Mouse (Mus musculus) limb, embryonic 14.5 days (tissue): ENCODE measurements around the gene Pacrg. TPM values are rescaled to one million over a fixed set of nuclear protein-coding genes. Genes with fewer than 3 reads are reported as not detected.

ENCODE experiments used
- ATAC-seq: fragments of 200-750 bp; cut with Nextera tagmentation; 2 replicates; pipeline ENCODE4 v1.8.0; 2017; ENCODE audit warnings: low read depth, moderate number of reproducible peaks, moderate TSS enrichment; ENCODE audit not compliant: low FRiP score
- DNase-seq: peaks from one replicate; pipeline ENCODE4 v3.0.0-alpha.2; 2015; ENCODE audit warnings: low spot score
- H3K27ac ChIP-seq: fragments of 300-500 bp; sonication (generic); replicated peaks from 2 replicates; pipeline ENCODE4 v1.5.1; 2014; ENCODE audit warnings: low read depth, mild to moderate bottlenecking, low read length, moderate library complexity, mixed read lengths
- H3K27me3 ChIP-seq: fragments of 300-500 bp; sonication (generic); 2 replicates; pipeline ENCODE4 v1.6.1; 2014; ENCODE audit warnings: low read length, mixed read lengths; ENCODE audit not compliant: control insufficient read depth, insufficient read depth
- H3K36me3 ChIP-seq: fragments of 300-500 bp; sonication (generic); 2 replicates; pipeline ENCODE4 v1.6.1; 2014; ENCODE audit warnings: mild to moderate bottlenecking, low read length, moderate library complexity, mixed read lengths; ENCODE audit not compliant: control insufficient read depth, insufficient read depth
- H3K4me1 ChIP-seq: fragments of 300-500 bp; sonication (generic); 2 replicates; pipeline ENCODE4 v1.6.1; 2014; ENCODE audit warnings: antibody characterized with exemption, low read length, mixed read lengths; ENCODE audit not compliant: control insufficient read depth, insufficient read depth
- H3K4me2 ChIP-seq: fragments of 300-500 bp; sonication (generic); replicated peaks from 2 replicates; pipeline ENCODE4 v1.6.1; 2014; ENCODE audit warnings: low read depth, mild to moderate bottlenecking, low read length, moderate library complexity; ENCODE audit not compliant: severe bottlenecking
- H3K4me3 ChIP-seq: fragments of 300-500 bp; sonication (generic); replicated peaks from 2 replicates; pipeline ENCODE4 v1.5.1; 2014; ENCODE audit warnings: low read length
- H3K9ac ChIP-seq: fragments of 300-500 bp; sonication (generic); 2 replicates; pipeline ENCODE4 v1.6.1; 2014; ENCODE audit warnings: mild to moderate bottlenecking, low read depth, low read length, moderate library complexity; ENCODE audit not compliant: severe bottlenecking
- H3K9me3 ChIP-seq: fragments of 300-500 bp; sonication (generic); 2 replicates; pipeline ENCODE4 v1.6.1; 2016; ENCODE audit warnings: low read length; ENCODE audit not compliant: control insufficient read depth
- POLR2A ChIP-seq: fragments of 200-500 bp; IDR thresholded peaks from 2 replicates; pipeline ENCODE4 v1.8.0; 2012; ENCODE audit warnings: inconsistent platforms, mild to moderate bottlenecking, moderate library complexity, borderline replicate concordance; ENCODE audit not compliant: insufficient read depth, insufficient read length; ENCODE audit errors: extremely low read depth
- WGBS: fragments of 180-500 bp; shearing (Covaris S2); extraction: QIAGEN DNeasy Blood & Tissue Kit; methylation state at CpG from one replicate; pipeline ENCODE4 v1.1.7; 2014; 5-methylcytosine and 5-hydroxymethylcytosine counted together
- polyA plus RNA-seq, 2 experiments: library from polyadenylated mRNA; depleted of rRNA in 1 of 2; stranded (reverse) in 1 of 2; unstranded in 1 of 2; fragments of >200 nt; fragmentation: Nextera tagmentation in 1 of 2; extraction: Ambion mirVana in 1 of 2; gene quantifications; 2 replicates each; pipeline versions ENCODE4 v1.2.1 to v1.2.3; 2012 to 2014

Gene Pacrg
- polyA plus RNA-seq, 2 experiments: 0.99 to 1.3 TPM

- DNase-seq: no peak
- Histone ChIP-seq H3K4me2 (no peak overlapping the region), H3K27me3 (no peaks in the 10 kb centered on the region), H3K36me3 (no peaks in the 10 kb centered on the region), H3K9ac (no peak overlapping the region), H3K4me3 (no peak overlapping the region), H3K4me1 (no peaks in the 10 kb centered on the region), H3K9me3 (no peaks in the 10 kb centered on the region), H3K27ac (no peak overlapping the region)
- ATAC-seq: no peak
- TF ChIP-seq POLR2A: no peak
- WGBS: 77% methylated on average over 3 of the region's 3 CpGs
These were observed 387.3 kb downstream of the Pacrg start for GRCm38 (mm10) chr17:10452801-10453200.

- DNase-seq: no peak
- Histone ChIP-seq H3K27me3 (no peaks in the 10 kb centered on the region), H3K36me3 (no peaks in the 10 kb centered on the region), H3K4me2 (no peak overlapping the region), H3K4me1 (no peaks in the 10 kb centered on the region), H3K9me3 (no peaks in the 10 kb centered on the region), H3K9ac (no peak overlapping the region), H3K27ac (no peak overlapping the region), H3K4me3 (no peak overlapping the region)
- 85% methylated on average over 10 of the region's 10 CpGs for WGBS
- no peak for TF ChIP-seq POLR2A
- no peak for ATAC-seq
These were observed 388.6 kb downstream of the Pacrg start for GRCm38 (mm10) chr17:10451306-10452077.

- H3K27ac ChIP-seq: no peak overlapping the region
- WGBS: 68% methylated on average over 14 of the region's 14 CpGs
- H3K4me2 ChIP-seq: no peak overlapping the region
- H3K4me1 ChIP-seq: no peaks in the 10 kb centered on the region
- H3K4me3 ChIP-seq: no peak overlapping the region
- H3K9ac ChIP-seq: no peak overlapping the region
- H3K9me3 ChIP-seq: no peaks in the 10 kb centered on the region
- ATAC-seq (0 out of 2 replicates have a peak, but pooled peaks have one; percentile 45), DNase-seq (peak; percentile 58)
- no peak for TF ChIP-seq POLR2A
- no peaks in the 10 kb centered on the region for H3K36me3 ChIP-seq
- no peaks in the 10 kb centered on the region for H3K27me3 ChIP-seq
These were observed 390.3 kb downstream of the Pacrg start for GRCm38 (mm10) chr17:10449800-10450299.

GRCm38 (mm10) chr17:10448417-10448816, 391.7 kb downstream of the Pacrg start:
- ATAC-seq: no peak
- H3K4me2 ChIP-seq: no peak overlapping the region
- no peaks in the 10 kb centered on the region for H3K36me3 ChIP-seq
- H3K4me1 ChIP-seq: no peaks in the 10 kb centered on the region
- no peak overlapping the region for H3K4me3 ChIP-seq
- H3K9me3 ChIP-seq: no peaks in the 10 kb centered on the region
- H3K9ac ChIP-seq: no peak overlapping the region
- H3K27ac ChIP-seq: no peak overlapping the region
- WGBS: 73% methylated on average over 5 of the region's 5 CpGs
- H3K27me3 ChIP-seq: no peaks in the 10 kb centered on the region
- DNase-seq: no peak
- no peak for TF ChIP-seq POLR2A

- WGBS: 50% methylated on average over 16 of the region's 16 CpGs
- Histone ChIP-seq H3K27me3 (no peaks in the 10 kb centered on the region), H3K4me2 (no peak overlapping the region), H3K9ac (no peak overlapping the region), H3K9me3 (no peaks in the 10 kb centered on the region), H3K4me1 (no peaks in the 10 kb centered on the region), H3K36me3 (no peaks in the 10 kb centered on the region), H3K27ac (no peak overlapping the region), H3K4me3 (no peak overlapping the region)
- ATAC-seq (no peak), DNase-seq (no peak)
- no peak for TF ChIP-seq POLR2A
These were observed 398.5 kb downstream of the Pacrg start for GRCm38 (mm10) chr17:10441501-10442111.
